Mouse (Mus musculus): ENCODE data around the gene Armc12.

GRCm38 (mm10) chr17:28572941-28573340, 42.3 kb downstream of the Armc12 start:
- TF ChIP-seq CTCF (IDR thresholded peaks at IDR 0.05; ENCODE audit: low read depth, low read length) (no peak), TAL1 (conservative IDR thresholded peaks at IDR 0.05; ENCODE audit: low read depth, low read length) (no peak)
